ENCODE assay signal across 8 mouse cellular contexts in genomic region chrX:141212802-141213201, GRCm38 (mm10).
A peak's percentile ranks its signal among the peaks of the same experiment; 100 is the strongest.
DNase-seq lines count a peak whose midpoint lies in the region; ATAC-seq and TF ChIP-seq lines count a peak whose summit lies in the region.

No protein-coding gene starts in this region.

- no peaks in the 10 kb centered on the region for H3K9me3 ChIP-seq in limb, embryonic 11.5 days (ENCODE audit: control insufficient read depth, low read length)
- H3K9me3 ChIP-seq in limb, embryonic 10.5 days (replicated peaks), result no peaks in the 10 kb centered on the region
- no peaks in the 10 kb centered on the region for H3K9me3 ChIP-seq in forebrain, embryonic 11.5 days (ENCODE audit: control insufficient read depth, low read length)
- no peaks in the 10 kb centered on the region for H3K9me3 ChIP-seq in hindbrain, postnatal 0 days (ENCODE audit: low read length)
- H3K9me3 ChIP-seq in lung, postnatal 0 days (ENCODE audit: low read length), result no peaks in the 10 kb centered on the region

- TF ChIP-seq EP300 in lung, postnatal 0 days (IDR thresholded peaks at IDR 0.05), result no peak

- no peak overlapping the region for H3K27ac ChIP-seq in limb, embryonic 11.5 days (replicated peaks; ENCODE audit: low read depth, low read length)
- H3K27ac ChIP-seq in limb, embryonic 10.5 days, result no peak overlapping the region
- no peak overlapping the region for H3K27ac ChIP-seq in forebrain, embryonic 11.5 days (ENCODE audit: low read depth, low read length)
- no peak overlapping the region for H3K27ac ChIP-seq in hindbrain, postnatal 0 days
- H3K27ac ChIP-seq in lung, postnatal 0 days (ENCODE audit: low read length), result no peak overlapping the region

- peak; percentile 58 for TF ChIP-seq CTCF in hindbrain, postnatal 0 days (IDR thresholded peaks at IDR 0.05; ENCODE audit: low read depth)
- TF ChIP-seq CTCF in lung, postnatal 0 days (IDR thresholded peaks at IDR 0.05), result peak; percentile 59

- no peaks in the 10 kb centered on the region for H3K4me1 ChIP-seq in limb, embryonic 11.5 days (ENCODE audit: control insufficient read depth, insufficient read depth, low read length)
- no peaks in the 10 kb centered on the region for H3K4me1 ChIP-seq in limb, embryonic 10.5 days
- H3K4me1 ChIP-seq in forebrain, embryonic 11.5 days (replicated peaks; ENCODE audit: control insufficient read depth, insufficient read depth, low read length), result no peaks in the 10 kb centered on the region
- H3K4me1 ChIP-seq in hindbrain, postnatal 0 days (ENCODE audit: insufficient read depth, low read length), result no peaks in the 10 kb centered on the region
- H3K4me1 ChIP-seq in lung, postnatal 0 days (ENCODE audit: insufficient read depth, low read depth, low read length), result no peaks in the 10 kb centered on the region

- no peak overlapping the region for H3K4me3 ChIP-seq in limb, embryonic 11.5 days (ENCODE audit: low read depth, low read length)
- H3K4me3 ChIP-seq in limb, embryonic 10.5 days, result no peak overlapping the region
- H3K4me3 ChIP-seq in forebrain, embryonic 11.5 days (ENCODE audit: low read depth, low read length), result no peak overlapping the region
- H3K4me3 ChIP-seq in hindbrain, postnatal 0 days (ENCODE audit: low read length), result no peak overlapping the region
- H3K4me3 ChIP-seq in lung, postnatal 0 days (ENCODE audit: low read depth, low read length), result no peak overlapping the region

- ATAC-seq in limb, embryonic 11.5 days (ENCODE audit: insufficient number of reproducible peaks, low FRiP score, low TSS enrichment, low read depth), result no peak
- 0 out of 2 replicates have a peak, but pooled peaks have one; percentile 55 for ATAC-seq in forebrain, embryonic 11.5 days (replicated peaks; ENCODE audit: low FRiP score)
- peak; percentile 70; the same call in 1 of the 2 replicates for ATAC-seq in hindbrain, postnatal 0 days
- no peak for ATAC-seq in lung, postnatal 0 days

- no peak overlapping the region for H3K4me2 ChIP-seq in limb, embryonic 11.5 days (ENCODE audit: low read depth, severe bottlenecking)
- no peak overlapping the region for H3K4me2 ChIP-seq in forebrain, embryonic 11.5 days (ENCODE audit: low read depth, low read length, severe bottlenecking)
- no peak overlapping the region for H3K4me2 ChIP-seq in hindbrain, postnatal 0 days (ENCODE audit: low read depth, low read length)
- H3K4me2 ChIP-seq in lung, postnatal 0 days (replicated peaks; ENCODE audit: low read depth, low read length), result no peak overlapping the region

- no peak overlapping the region for H3K9ac ChIP-seq in limb, embryonic 11.5 days (ENCODE audit: low read length)
- H3K9ac ChIP-seq in forebrain, embryonic 11.5 days (ENCODE audit: low read length), result no peak overlapping the region
- no peak overlapping the region for H3K9ac ChIP-seq in hindbrain, postnatal 0 days (replicated peaks; ENCODE audit: low read length)
- H3K9ac ChIP-seq in lung, postnatal 0 days (replicated peaks; ENCODE audit: low read depth), result no peak overlapping the region

- DNase-seq in limb, embryonic 11.5 days (ENCODE audit: low spot score), result peak; percentile 50
- no peak for DNase-seq in limb, embryonic 10.5 days (ENCODE audit: low spot score)
- DNase-seq in adrenal gland, postnatal 14 days, result peak; percentile 50
- DNase-seq in forebrain, embryonic 11.5 days (ENCODE audit: low spot score), result peak; percentile 56
- peak; percentile 71 for DNase-seq in hindbrain, postnatal 0 days (ENCODE audit: low spot score)
- peak; percentile 26 for DNase-seq in lung, postnatal 0 days (ENCODE audit: low spot score)
- DNase-seq in right cerebral cortex, postnatal 14 days, result peak; percentile 41
- DNase-seq in natural killer cell, adult 2 months (ENCODE audit: low spot score in 2 of 2), result no peak

- H3K27me3 ChIP-seq in limb, embryonic 11.5 days (ENCODE audit: control insufficient read depth, insufficient read depth, low read length), result peaks cover 15% of the 10 kb centered on the region; the same call in 1 of the 2 replicates
- peaks cover 84% of the 10 kb centered on the region for H3K27me3 ChIP-seq in limb, embryonic 10.5 days (ENCODE audit: low read depth, poor library complexity, severe bottlenecking)
- H3K27me3 ChIP-seq in forebrain, embryonic 11.5 days (ENCODE audit: control insufficient read depth, insufficient read depth, low read length), result peaks cover 26% of the 10 kb centered on the region
- no peaks in the 10 kb centered on the region for H3K27me3 ChIP-seq in hindbrain, postnatal 0 days (ENCODE audit: insufficient read depth, low read length)
- H3K27me3 ChIP-seq in lung, postnatal 0 days (replicated peaks; ENCODE audit: insufficient read depth, low read length), result no peaks in the 10 kb centered on the region

- 39% methylated on average over 5 of the region's 5 CpGs for WGBS in limb, embryonic 11.5 days
- 51% methylated on average over 5 of the region's 5 CpGs for WGBS in limb, embryonic 10.5 days
- WGBS in forebrain, embryonic 11.5 days, result 34% methylated on average over 5 of the region's 5 CpGs
- 46% methylated on average over 5 of the region's 5 CpGs for WGBS in hindbrain, postnatal 0 days
- 48% methylated on average over 5 of the region's 5 CpGs for WGBS in lung, postnatal 0 days

- H3K36me3 ChIP-seq in limb, embryonic 11.5 days (ENCODE audit: control insufficient read depth, insufficient read depth, low read length), result no peaks in the 10 kb centered on the region
- no peaks in the 10 kb centered on the region for H3K36me3 ChIP-seq in limb, embryonic 10.5 days
- H3K36me3 ChIP-seq in forebrain, embryonic 11.5 days (ENCODE audit: control insufficient read depth, insufficient read depth, low read length), result no peaks in the 10 kb centered on the region
- H3K36me3 ChIP-seq in hindbrain, postnatal 0 days (ENCODE audit: insufficient read depth, low read length), result no peaks in the 10 kb centered on the region
- no peaks in the 10 kb centered on the region for H3K36me3 ChIP-seq in lung, postnatal 0 days (ENCODE audit: insufficient read depth, low read length)

Comparison
In these comparisons a context has a peak if more than half of its experiments do, and no peak if none do; other contexts are left out.
1. DNase-seq: peak in limb, embryonic 11.5 days (single experiment), adrenal gland, postnatal 14 days (single experiment), forebrain, embryonic 11.5 days (single experiment), hindbrain, postnatal 0 days (single experiment), lung, postnatal 0 days (single experiment) and right cerebral cortex, postnatal 14 days (single experiment); none in limb, embryonic 10.5 days (single experiment) and natural killer cell, adult 2 months (0 of 2).
2. ATAC-seq: peak in forebrain, embryonic 11.5 days (single experiment) and hindbrain, postnatal 0 days (single experiment); none in limb, embryonic 11.5 days (single experiment) and lung, postnatal 0 days (single experiment).